Mouse (Mus musculus): ENCODE measurements around the gene Rab11fip5.

GRCm38 (mm10) chr6:85372496-85372895 lies 1.9 kb downstream of the Rab11fip5 start:
- TF ChIP-seq POLR2A (IDR thresholded peaks at IDR 0.05; ENCODE audit: low read depth, low read length) (no peak), CTCF (IDR thresholded peaks at IDR 0.05; ENCODE audit: extremely low read depth, insufficient read length, insufficient replicate concordance, low read depth, low read length) (no peak)
